Mouse (Mus musculus) ES-E14 (cell line): Measurements from ENCODE around the gene Il18bp.

Source experiments
- CHD2 ChIP-seq: IDR thresholded peaks from 2 replicates; pipeline ENCODE4 v1.6.1; 2014; ENCODE audit warnings: mild to moderate bottlenecking, low read depth, low read length, inconsistent platforms
- MAFK ChIP-seq: IDR thresholded peaks from 2 replicates; pipeline ENCODE4 v1.6.1; 2014; ENCODE audit warnings: mild to moderate bottlenecking, low read depth, low read length, inconsistent platforms; ENCODE audit not compliant: insufficient read depth
- ZC3H11A ChIP-seq: IDR thresholded peaks from 2 replicates; pipeline ENCODE4 v1.6.1; 2012; ENCODE audit warnings: low read depth, mild to moderate bottlenecking, inconsistent platforms, low read length, borderline replicate concordance
- ZNF384 ChIP-seq: IDR thresholded peaks from 2 replicates; pipeline ENCODE4 v1.6.1; 2012; ENCODE audit warnings: low read depth, low read length, inconsistent platforms

GRCm38 (mm10) chr7:102062203-102062602 lies 43.7 kb upstream of the Il18bp start:
- TF ChIP-seq MAFK (no peak), ZNF384 (no peak), CHD2 (no peak), ZC3H11A (no peak)
